Mouse (Mus musculus) G1E (cell line): ENCODE results near the gene Gpx1.

Experiments
- CTCF ChIP-seq: IDR thresholded peaks from 2 replicates; pipeline ENCODE4 v1.5.1; 2012; ENCODE audit warnings: low read depth, low read length, inconsistent platforms, mixed read lengths
- GATA1 ChIP-seq: IDR thresholded peaks from 2 replicates; pipeline ENCODE4 v1.6.1; 2012; ENCODE audit warnings: borderline replicate concordance, low read length, inconsistent platforms, mixed read lengths
- GATA2 ChIP-seq: IDR thresholded peaks from 2 replicates; pipeline ENCODE4 v1.6.1; 2012; ENCODE audit warnings: low read depth, low read length, inconsistent platforms, borderline replicate concordance
- POLR2AphosphoS5 ChIP-seq: IDR thresholded peaks from 2 replicates; pipeline ENCODE4 v1.6.1; 2012; ENCODE audit warnings: low read depth, low read length, inconsistent platforms; ENCODE audit not compliant: insufficient replicate concordance
- TAL1 ChIP-seq: conservative IDR thresholded peaks from 2 replicates; pipeline ENCODE4 v1.6.1; 2012; ENCODE audit warnings: low read depth, low read length, inconsistent platforms, mixed read lengths

- TF ChIP-seq CTCF (no peak), GATA1 (no peak), GATA2 (no peak), TAL1 (no peak), POLR2AphosphoS5 (no peak)
Observed at GRCm38 (mm10) chr9:108304716-108305115, 34.0 kb upstream of the Gpx1 start.
